Mouse (Mus musculus) G1E (cell line): ENCODE results near the gene Ern1. TPM values are rescaled to one million over a fixed set of nuclear protein-coding genes. Genes with fewer than 3 reads are reported as not detected.
A peak's percentile ranks its signal among the peaks of the same experiment; 100 is the strongest.
"Not testable (repeated sequence)": the region's sequence is repeated elsewhere in the genome, so short reads cannot be mapped to it uniquely, and the experiment has no call there.

ENCODE experiments used
- ATAC-seq: 2 replicates; pipeline ENCODE4 v1.8.0; 2016; ENCODE audit warnings: mild to moderate bottlenecking; ENCODE audit not compliant: insufficient number of reproducible peaks, poor library complexity, low FRiP score, severe bottlenecking; ENCODE audit errors: extremely low read depth
- DNase-seq: peaks from one replicate; pipeline ENCODE4 v3.0.0; 2012; ENCODE audit warnings: low spot score
- H3K27me3 ChIP-seq: 2 replicates; pipeline ENCODE4 v1.6.1; 2012; ENCODE audit warnings: mild to moderate bottlenecking, low read length, inconsistent platforms; ENCODE audit not compliant: insufficient read depth
- H3K36me3 ChIP-seq: replicated peaks from 2 replicates; pipeline ENCODE3; 2012; ENCODE audit warnings: mild to moderate bottlenecking, inconsistent platforms
- H3K4me1 ChIP-seq: 2 replicates; pipeline ENCODE4 v1.6.1; 2012; ENCODE audit warnings: low read depth, low read length, inconsistent platforms, mixed read lengths; ENCODE audit not compliant: insufficient read depth
- H3K4me3 ChIP-seq: 2 replicates; pipeline ENCODE4 v1.5.1; 2012; ENCODE audit warnings: low read depth, mild to moderate bottlenecking, inconsistent platforms, low read length, moderate library complexity, mixed read lengths
- H3K9me3 ChIP-seq: replicated peaks from 2 replicates; pipeline ENCODE4 v1.6.1; 2012; ENCODE audit warnings: inconsistent platforms
- CTCF ChIP-seq: IDR thresholded peaks from 2 replicates; pipeline ENCODE4 v1.5.1; 2012; ENCODE audit warnings: low read depth, low read length, inconsistent platforms, mixed read lengths
- GATA1 ChIP-seq: IDR thresholded peaks from 2 replicates; pipeline ENCODE4 v1.6.1; 2012; ENCODE audit warnings: borderline replicate concordance, low read length, inconsistent platforms, mixed read lengths
- GATA2 ChIP-seq: IDR thresholded peaks from 2 replicates; pipeline ENCODE4 v1.6.1; 2012; ENCODE audit warnings: low read depth, low read length, inconsistent platforms, borderline replicate concordance
- POLR2AphosphoS5 ChIP-seq: IDR thresholded peaks from 2 replicates; pipeline ENCODE4 v1.6.1; 2012; ENCODE audit warnings: low read depth, low read length, inconsistent platforms; ENCODE audit not compliant: insufficient replicate concordance
- TAL1 ChIP-seq: conservative IDR thresholded peaks from 2 replicates; pipeline ENCODE4 v1.6.1; 2012; ENCODE audit warnings: low read depth, low read length, inconsistent platforms, mixed read lengths
- polyA plus RNA-seq: library from polyadenylated mRNA; stranded (reverse); fragments of >175 nt; gene quantifications from 2 replicates; pipeline ENCODE4 v1.2.3, GENCODE M21; 2012
- total RNA-seq, 2 experiments: library from RNA; stranded (forward) in 1 of 2; stranded (reverse) in 1 of 2; fragments of 200-1000 nt in 1 of 2; fragments of >200 nt in 1 of 2; fragmentation: Nextera tagmentation in 1 of 2; gene quantifications; 2 replicates each; pipeline ENCODE4 v1.2.3; 2014 to 2017

Ern1 gene
- total and polyA plus RNA-seq, 3 experiments: 11.0 to 44.5 (median 11.5) TPM

DNA sequence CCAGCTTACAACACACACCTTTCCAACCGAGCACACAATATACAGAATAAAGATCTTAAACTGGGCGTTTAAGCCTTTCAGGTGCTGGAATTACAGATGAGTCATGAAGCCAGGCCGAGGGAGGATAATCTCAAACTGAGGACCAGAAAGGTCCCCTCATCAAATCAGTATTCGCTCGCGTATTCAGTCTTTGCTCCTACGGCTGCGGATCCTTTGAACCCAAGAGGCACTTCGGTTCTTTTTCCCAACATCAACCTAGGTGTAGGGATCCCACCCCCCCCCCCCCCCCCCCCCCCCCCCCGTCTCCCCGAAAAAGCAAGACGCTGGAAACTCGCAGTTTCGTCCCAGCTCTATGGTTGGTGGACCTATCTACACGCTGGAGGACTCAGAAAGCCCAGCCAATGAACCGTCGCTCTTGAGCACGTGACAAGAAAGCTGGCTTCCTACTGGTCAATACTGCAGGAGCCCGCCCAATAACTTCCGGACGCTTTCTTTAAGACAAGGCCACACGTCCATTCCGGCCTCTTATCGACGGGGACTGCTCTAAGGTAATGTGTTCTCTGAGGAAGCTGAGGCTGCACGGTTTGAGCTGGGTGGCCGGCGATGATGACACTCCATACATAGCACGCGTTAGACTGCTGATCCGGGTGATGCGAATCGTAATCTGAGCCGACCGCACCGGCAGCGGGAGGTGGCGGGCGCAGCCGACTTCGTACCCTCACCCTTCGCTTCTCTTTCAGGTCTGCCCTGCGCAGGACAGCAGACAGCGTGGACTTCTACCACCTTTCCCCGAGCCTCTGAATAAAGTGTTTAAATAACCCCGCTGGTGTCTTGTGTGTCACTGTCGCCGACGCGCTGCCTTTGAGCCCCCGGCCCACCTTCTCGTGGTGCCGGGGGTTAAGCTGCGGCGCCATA, 13.0 kb upstream of the Ern1 start:
- Histone ChIP-seq H3K27me3 (no peaks in the 10 kb centered on the region), H3K4me1 (peaks cover 53% of the 10 kb centered on the region), H3K36me3 (peaks cover 26% of the 10 kb centered on the region), H3K4me3 (peak overlapping the region; percentile 98), H3K9me3 (no peaks in the 10 kb centered on the region)
- TF ChIP-seq POLR2AphosphoS5 (peak; percentile 98), GATA2 (no peak)
- DNase-seq (peak; percentile 90), ATAC-seq (peak; percentile 99)

DNA sequence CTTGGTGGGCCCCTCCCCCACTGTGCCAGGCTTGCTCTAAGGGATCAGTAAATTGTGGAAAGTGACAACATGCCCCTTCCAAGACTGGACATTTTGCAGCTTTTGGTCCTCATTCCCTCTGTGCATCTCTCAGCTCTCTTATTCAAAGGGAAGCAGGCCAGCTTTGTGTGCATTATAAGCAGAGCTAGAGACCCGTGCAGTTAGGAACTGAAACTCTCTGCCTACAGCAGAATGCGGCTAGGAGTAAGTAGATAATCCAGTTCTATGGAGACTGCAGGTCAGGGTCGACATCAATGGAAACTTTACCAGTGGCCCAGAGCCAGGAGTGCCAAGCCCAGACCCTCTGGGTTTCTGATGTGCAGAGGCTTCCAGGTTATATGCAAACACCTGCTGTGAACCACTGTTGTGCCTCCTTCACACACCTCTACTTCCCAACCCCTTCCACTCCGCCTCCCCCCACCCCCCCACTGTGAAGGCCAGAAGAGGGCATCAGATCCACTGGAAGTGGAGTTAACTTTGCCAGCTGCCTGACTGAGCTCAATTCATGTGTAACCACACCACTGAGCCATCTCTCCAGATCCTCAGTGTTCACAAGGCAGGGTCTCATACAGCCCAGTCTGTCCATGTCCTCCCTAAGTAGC, 11.2 kb upstream of the Ern1 start:
- ATAC-seq (no peak), DNase-seq (no peak)
- TF ChIP-seq GATA1 (no peak), TAL1 (no peak)

DNA sequence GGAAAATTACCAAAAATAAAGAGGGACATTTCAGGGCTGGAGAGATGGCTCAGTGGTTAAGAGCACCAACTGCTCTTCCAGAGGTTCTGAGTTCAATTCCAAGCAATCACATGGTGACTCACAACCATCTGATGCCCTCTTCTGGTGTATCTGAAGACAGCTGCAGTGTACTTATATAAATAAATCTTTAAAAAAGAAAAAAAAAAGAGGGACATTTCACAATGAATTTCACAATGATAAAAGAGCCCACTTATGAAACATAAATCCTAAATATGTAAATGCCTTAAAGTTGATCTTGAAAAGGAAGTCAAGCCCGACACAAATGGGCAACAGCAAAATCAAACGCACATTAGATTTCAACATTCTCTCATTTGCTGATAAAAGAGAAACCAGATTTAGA, 10.3 kb upstream of the Ern1 start:
- no peak overlapping the region for H3K4me3 ChIP-seq
- DNase-seq: no peak
- peaks cover 42% of the 10 kb centered on the region for H3K4me1 ChIP-seq
- TF ChIP-seq GATA2 (no peak), GATA1 (no peak), POLR2AphosphoS5 (no peak), CTCF (no peak), TAL1 (no peak)
- peaks cover 34% of the 10 kb centered on the region for H3K36me3 ChIP-seq
- no peaks in the 10 kb centered on the region for H3K27me3 ChIP-seq
- ATAC-seq: no peak
- no peaks in the 10 kb centered on the region for H3K9me3 ChIP-seq

More for the DNA sequence above, 11.2 kb upstream of the Ern1 start:
- H3K4me1 ChIP-seq: peaks cover 46% of the 10 kb centered on the region
- H3K36me3 ChIP-seq: peaks cover 34% of the 10 kb centered on the region
- H3K27me3 ChIP-seq: no peaks in the 10 kb centered on the region
- H3K4me3 ChIP-seq: peak overlapping the region; percentile 24; the same call in 1 of the 2 replicates
- no peaks in the 10 kb centered on the region for H3K9me3 ChIP-seq

DNA sequence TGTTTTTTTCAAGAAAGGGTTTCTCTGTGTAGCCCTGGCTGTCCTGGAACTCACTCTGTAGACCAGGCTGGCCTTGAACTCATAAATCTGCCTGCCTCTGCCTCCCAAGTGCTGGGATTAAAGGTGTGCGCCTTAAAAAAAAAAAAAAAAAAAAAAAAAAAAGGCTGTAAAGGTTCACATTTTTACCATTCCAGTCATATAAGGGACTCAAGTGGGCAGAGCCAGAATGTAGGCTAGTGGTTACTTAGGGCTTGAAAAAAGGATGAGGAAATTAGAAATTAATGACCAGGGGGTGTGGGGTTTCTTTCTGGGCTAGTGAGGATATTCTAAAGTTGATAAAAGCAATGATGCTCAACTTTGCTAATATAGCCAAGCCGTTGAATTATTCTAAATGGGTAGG, 9.4 kb upstream of the Ern1 start:
- not testable (repeated sequence) for H3K27me3 ChIP-seq, ATAC-seq, H3K4me3 ChIP-seq, DNase-seq, H3K9me3 ChIP-seq
- Histone ChIP-seq H3K36me3 (peaks cover 30% of the 10 kb centered on the region), H3K4me1 (peaks cover 34% of the 10 kb centered on the region)

DNA sequence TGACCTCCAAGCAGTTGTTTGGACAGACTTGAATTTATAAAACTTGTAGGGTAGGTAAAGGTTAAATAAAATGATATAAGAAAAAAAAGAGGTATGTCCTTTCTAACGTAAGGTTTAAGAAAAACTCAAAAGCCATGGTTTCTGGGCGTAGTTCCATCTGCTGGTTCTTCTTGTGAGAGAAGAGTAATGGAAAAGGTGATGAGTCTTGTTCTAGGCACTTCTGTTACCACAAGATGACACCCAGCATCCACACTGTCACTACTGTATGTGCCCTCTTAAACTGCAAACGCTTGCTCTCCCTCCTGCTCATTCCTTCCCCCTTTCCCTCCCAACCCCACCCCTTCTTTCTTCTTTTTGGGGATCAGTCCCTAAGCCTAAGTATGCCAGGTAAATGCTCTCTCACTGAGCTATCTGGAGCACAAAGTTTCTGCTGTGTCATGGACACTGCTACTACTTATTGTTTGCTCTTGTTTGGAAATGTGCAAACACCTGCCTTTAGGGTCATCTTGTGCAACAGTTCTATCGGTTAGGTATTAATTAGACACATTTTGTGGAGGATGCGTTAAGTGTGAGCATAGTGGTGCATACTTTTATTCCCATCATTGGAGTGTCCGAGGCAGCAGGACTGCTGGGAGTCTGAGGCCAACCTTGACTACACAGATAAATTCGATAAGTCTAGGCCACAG, 5.5 kb upstream of the Ern1 start:
- Histone ChIP-seq H3K9me3 (no peaks in the 10 kb centered on the region), H3K4me1 (peaks cover 20% of the 10 kb centered on the region), H3K27me3 (no peaks in the 10 kb centered on the region), H3K4me3 (no peak overlapping the region), H3K36me3 (peaks cover 13% of the 10 kb centered on the region)
- TF ChIP-seq TAL1 (no peak), POLR2AphosphoS5 (no peak)
- no peak for ATAC-seq
- DNase-seq: no peak

DNA sequence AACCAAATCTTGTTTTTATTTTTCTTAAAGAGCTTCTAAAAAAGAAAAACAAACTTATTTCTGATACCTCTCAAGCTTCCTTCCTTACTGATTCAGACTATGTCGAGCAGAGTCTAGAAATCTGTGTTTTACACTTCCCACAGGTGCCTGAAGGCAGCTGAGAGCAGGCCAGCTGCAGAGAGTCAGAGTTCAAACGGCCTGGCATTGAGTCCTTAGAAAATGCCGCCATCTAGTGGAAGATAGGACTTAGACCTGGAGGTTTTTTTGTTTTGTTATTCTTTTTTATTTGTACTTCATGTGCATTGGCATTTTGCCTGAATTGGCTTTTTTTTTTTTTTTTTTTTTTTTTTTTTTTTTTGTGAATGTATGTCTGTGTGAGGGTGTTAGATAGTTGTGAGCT, 3.7 kb upstream of the Ern1 start:
- TF ChIP-seq CTCF (peak; percentile 22; the same call in 1 of the 2 replicates), POLR2AphosphoS5 (no peak)
- Histone ChIP-seq H3K4me1 (peaks cover 21% of the 10 kb centered on the region), H3K27me3 (no peaks in the 10 kb centered on the region), H3K9me3 (no peaks in the 10 kb centered on the region), H3K36me3 (peaks cover 11% of the 10 kb centered on the region), H3K4me3 (no peak overlapping the region)
- DNase-seq (no peak), ATAC-seq (no peak)

DNA sequence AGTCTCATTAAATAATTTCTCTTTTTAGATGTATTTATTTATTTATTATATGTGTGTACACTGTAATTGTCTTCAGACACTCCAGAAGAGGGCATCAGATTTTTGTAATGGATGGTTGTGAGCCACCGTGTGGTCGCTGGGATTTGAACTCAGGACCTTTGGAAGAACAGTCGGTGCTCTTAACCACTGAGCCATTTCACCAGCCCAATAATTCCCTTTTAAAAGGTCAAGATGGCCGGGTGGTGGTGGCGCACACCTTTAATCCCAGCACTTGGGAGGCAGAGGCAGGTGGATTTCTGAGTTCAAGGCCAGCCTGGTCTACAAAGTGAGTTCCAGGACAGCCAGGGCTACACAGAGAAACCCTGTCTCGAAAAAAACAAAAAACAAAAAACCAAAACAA, 2.9 kb upstream of the Ern1 start:
- not testable (repeated sequence) for DNase-seq, H3K4me3 ChIP-seq, H3K9me3 ChIP-seq, ATAC-seq, H3K27me3 ChIP-seq, H3K36me3 ChIP-seq
- H3K4me1 ChIP-seq: peaks cover 19% of the 10 kb centered on the region
